Mouse (Mus musculus) thymus, adult 2 months (tissue): ENCODE measurements around the gene Atf7ip. TPM values are rescaled to one million over a fixed set of nuclear protein-coding genes. Genes with fewer than 3 reads are reported as not detected.

Experiments used
- DNase-seq: peaks from one replicate; pipeline ENCODE4 v3.0.0; 2021
- H3K27ac ChIP-seq: fragments of 200-500 bp; 2 replicates; pipeline ENCODE4 v1.5.1; 2012; ENCODE audit warnings: low read length, control low read depth; ENCODE audit not compliant: control insufficient read depth, insufficient read depth
- H3K27me3 ChIP-seq: fragments of 200-500 bp; 2 replicates; pipeline ENCODE4 v1.6.1; 2012; ENCODE audit warnings: mild to moderate bottlenecking, low read length, moderate library complexity, mixed read lengths; ENCODE audit not compliant: control insufficient read depth, insufficient read depth
- H3K36me3 ChIP-seq: fragments of 200-500 bp; 2 replicates; pipeline ENCODE4 v1.6.1; 2012; ENCODE audit warnings: mild to moderate bottlenecking, low read length, moderate library complexity; ENCODE audit not compliant: control insufficient read depth, insufficient read depth
- H3K4me1 ChIP-seq: fragments of 200-500 bp; replicated peaks from 2 replicates; pipeline ENCODE4 v1.6.1; 2012; ENCODE audit warnings: low read length; ENCODE audit not compliant: control insufficient read depth, insufficient read depth
- H3K4me3 ChIP-seq: fragments of 200-500 bp; 2 replicates; pipeline ENCODE4 v1.5.1; 2012; ENCODE audit warnings: mild to moderate bottlenecking, low read length, control low read depth, moderate library complexity; ENCODE audit not compliant: control insufficient read depth, insufficient read depth
- CTCF ChIP-seq: fragments of 200-500 bp; IDR thresholded peaks from 2 replicates; pipeline ENCODE4 v1.5.1; 2012; ENCODE audit warnings: mild to moderate bottlenecking, control low read depth, low read length, moderate library complexity, borderline replicate concordance; ENCODE audit not compliant: control insufficient read depth, poor library complexity, insufficient read depth; ENCODE audit errors: extremely low read depth
- POLR2A ChIP-seq: fragments of 200-500 bp; IDR thresholded peaks from 2 replicates; pipeline ENCODE4 v1.6.1; 2012; ENCODE audit warnings: mild to moderate bottlenecking, low read length, control low read depth, moderate library complexity; ENCODE audit not compliant: control insufficient read depth, poor library complexity, insufficient read depth; ENCODE audit errors: extremely low read depth
- WGBS: fragments of 180-500 bp; shearing (Covaris S2); methylation state at CpG from one replicate; pipeline ENCODE4 v1.1.7; 2018; 5-methylcytosine and 5-hydroxymethylcytosine counted together
- polyA plus RNA-seq: library from polyadenylated mRNA; depleted of rRNA; stranded (reverse); fragments of >200 nt; gene quantifications from 2 replicates; pipeline ENCODE4 v1.2.3, GENCODE M21; 2012

Atf7ip gene
- polyA plus RNA-seq, 1 experiment = 65.1 TPM

DNA sequence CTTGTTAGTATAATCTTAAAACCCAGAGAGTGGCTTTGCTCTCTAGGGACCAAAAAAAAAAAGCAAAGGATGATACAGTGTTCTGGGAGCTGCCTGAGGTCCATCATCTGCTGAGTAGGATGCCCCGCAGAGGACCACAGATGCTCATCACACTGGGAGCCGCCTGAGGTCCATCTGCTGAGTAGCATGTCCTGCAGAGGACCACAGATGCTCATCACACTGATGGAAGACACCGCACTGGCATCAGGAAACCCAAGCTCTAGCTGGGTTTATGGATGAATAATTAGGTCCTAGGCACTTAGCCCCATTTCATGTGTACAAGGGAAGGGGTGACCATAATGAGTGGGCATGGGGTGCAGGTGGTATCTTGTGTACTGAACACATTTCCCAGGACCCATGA, 108.2 kb downstream of the Atf7ip start:
- WGBS = 95% methylated on average over 3 of the region's 3 CpGs
- no peak for DNase-seq
- no peaks in the 10 kb centered on the region for H3K27me3 ChIP-seq
- peaks cover 17% of the 10 kb centered on the region for H3K36me3 ChIP-seq
- no peak overlapping the region for H3K4me3 ChIP-seq
- TF ChIP-seq POLR2A = no peak
- H3K27ac ChIP-seq = no peak overlapping the region
- no peaks in the 10 kb centered on the region for H3K4me1 ChIP-seq

DNA sequence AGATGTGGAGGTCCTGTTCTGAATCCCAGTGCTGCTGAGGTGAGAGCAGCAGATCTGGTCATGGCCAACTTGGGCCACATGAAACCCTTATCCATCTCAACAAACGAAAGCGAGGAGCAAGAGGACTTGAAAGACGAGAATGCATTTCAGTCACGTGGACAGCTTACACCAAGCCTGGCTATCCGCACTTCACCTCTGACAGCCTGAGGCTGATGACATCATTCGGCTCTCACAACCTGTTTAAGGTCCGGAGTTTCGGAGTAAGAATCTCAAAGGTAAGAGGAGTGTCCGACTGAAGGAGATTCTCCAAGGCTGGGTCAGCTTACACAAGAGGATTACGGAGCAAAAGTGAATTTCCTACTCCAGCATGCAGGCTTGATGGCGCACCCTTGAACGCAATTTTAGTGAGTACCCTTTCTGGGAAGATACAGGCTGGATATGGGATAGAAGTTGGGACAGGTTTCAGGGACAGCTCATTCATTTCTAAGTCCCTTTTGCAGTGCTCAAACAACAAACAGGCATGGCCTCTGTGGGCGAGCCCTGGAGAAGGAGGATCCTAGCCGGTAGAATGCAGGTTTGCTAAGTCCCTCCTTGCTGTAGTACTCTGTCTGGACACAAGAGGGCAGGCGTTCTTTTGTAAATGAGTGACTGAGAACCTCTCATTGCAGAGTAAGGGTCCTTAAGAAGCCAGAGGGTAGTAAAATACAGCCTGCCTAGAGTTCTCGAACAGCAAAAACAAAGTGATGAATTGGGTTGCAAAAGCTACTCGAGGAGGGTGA, 114.6 kb downstream of the Atf7ip start:
- TF ChIP-seq CTCF = no peak
- no peak for TF ChIP-seq POLR2A
- no peak overlapping the region for H3K27ac ChIP-seq
- H3K27me3 ChIP-seq = no peaks in the 10 kb centered on the region
- 60% methylated on average over 17 of the region's 17 CpGs for WGBS
- H3K4me1 ChIP-seq = no peaks in the 10 kb centered on the region
- no peak overlapping the region for H3K4me3 ChIP-seq
- no peaks in the 10 kb centered on the region for H3K36me3 ChIP-seq
- peak; percentile 85 for DNase-seq

DNA sequence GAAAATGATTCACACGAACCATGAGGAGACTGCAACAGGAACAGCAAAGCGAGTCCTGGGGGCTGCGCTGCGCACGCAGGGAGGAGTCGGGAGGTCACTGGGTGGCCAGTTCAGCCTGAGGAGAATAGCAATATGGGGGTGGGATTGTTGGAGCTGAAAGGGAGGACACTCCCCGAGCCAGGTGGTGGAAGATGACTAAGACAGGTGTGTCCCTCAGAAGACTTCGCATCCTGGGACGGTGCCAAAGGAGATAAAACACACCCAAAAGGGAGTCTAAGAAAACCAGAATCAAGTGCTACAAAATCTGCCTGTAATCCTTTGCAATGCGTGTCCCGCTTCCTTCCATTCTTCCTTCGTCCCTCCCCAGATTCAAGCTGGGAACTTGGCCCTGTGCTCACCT, 119.5 kb downstream of the Atf7ip start:
- Histone ChIP-seq H3K36me3 (no peaks in the 10 kb centered on the region), H3K4me1 (no peaks in the 10 kb centered on the region), H3K27ac (no peak overlapping the region), H3K27me3 (no peaks in the 10 kb centered on the region), H3K4me3 (no peak overlapping the region)
- DNase-seq = no peak
- TF ChIP-seq CTCF (no peak), POLR2A (no peak)
- WGBS = 96% methylated on average over 12 of the region's 12 CpGs

DNA sequence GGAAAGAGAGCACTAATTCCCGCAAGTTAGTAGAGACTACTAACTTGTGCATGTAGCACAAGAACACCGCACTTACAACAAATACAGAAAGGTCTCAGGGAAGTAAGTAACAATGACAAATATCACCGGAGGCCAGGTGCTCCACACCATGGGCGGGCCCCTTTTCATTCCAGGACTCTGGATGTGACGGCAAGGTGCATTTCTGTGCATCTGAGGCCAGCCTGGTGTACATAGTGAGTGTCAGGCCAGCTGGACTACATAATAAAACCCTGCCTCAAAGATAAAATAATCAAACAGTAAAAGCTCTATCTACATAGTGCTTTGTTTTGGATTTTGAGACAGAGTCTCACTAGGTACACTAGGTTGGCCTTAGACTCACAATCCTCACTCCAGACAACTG, 123.7 kb downstream of the Atf7ip start:
- H3K4me1 ChIP-seq = no peaks in the 10 kb centered on the region
- WGBS = 98% methylated on average over 5 of the region's 5 CpGs
- H3K27me3 ChIP-seq = no peaks in the 10 kb centered on the region
- H3K27ac ChIP-seq = no peak overlapping the region
- no peak for DNase-seq
- H3K36me3 ChIP-seq = no peaks in the 10 kb centered on the region
- TF ChIP-seq POLR2A = no peak
- no peak for TF ChIP-seq CTCF
- H3K4me3 ChIP-seq = no peak overlapping the region

DNA sequence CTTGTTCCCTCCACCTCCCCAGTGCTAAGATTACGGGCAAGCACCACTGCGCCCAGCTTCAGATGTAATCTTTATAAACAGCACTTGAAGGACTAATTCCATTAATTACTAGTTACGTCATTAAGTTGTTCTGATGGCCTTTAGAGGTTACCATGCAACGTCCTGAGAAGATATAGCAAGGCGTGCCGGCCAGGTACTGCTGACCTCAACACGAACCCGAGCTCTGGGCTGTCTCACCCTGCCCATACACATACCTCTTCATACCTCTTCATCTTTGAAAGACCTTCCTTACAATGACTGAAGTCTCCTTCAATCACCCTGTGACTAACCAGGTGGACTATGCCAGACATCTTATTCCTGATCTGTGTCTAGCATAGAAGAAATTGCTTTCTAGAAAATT, 125.6 kb downstream of the Atf7ip start:
- H3K36me3 ChIP-seq = no peaks in the 10 kb centered on the region
- 97% methylated on average over 8 of the region's 8 CpGs for WGBS
- no peak for DNase-seq
- H3K4me3 ChIP-seq = no peak overlapping the region
- TF ChIP-seq POLR2A = no peak
- TF ChIP-seq CTCF = no peak
- no peaks in the 10 kb centered on the region for H3K27me3 ChIP-seq
- no peak overlapping the region for H3K27ac ChIP-seq
- no peaks in the 10 kb centered on the region for H3K4me1 ChIP-seq

DNA sequence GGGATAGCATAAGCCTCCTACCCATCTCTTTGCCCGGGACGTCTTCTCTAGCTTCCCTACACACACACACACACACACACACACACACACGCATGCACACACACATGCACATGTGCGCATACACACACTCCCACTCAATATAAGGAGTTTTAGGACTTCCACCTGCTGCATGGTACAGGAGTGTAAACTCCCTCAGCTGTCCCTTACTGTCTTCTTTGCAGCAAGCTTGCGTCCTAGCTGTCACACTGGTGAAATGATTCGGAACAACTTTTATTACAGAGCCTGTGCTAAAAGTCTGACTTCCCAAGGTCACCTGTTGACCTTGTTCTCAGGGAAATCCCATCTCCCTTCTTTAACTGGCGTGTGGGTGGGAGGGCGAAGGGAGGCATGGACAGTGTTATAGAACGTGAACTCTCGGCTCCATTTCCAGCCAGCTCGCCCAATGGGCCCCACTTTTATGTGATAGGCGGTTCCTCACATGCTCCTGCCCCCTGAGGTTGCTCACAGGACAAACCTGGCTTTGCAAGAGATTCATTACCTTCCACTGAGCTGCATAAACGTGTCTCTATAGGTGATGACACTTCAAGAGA, 126.1 kb downstream of the Atf7ip start:
- WGBS = 96% methylated on average over 13 of the region's 13 CpGs
- Histone ChIP-seq H3K27ac (no peak overlapping the region), H3K36me3 (no peaks in the 10 kb centered on the region), H3K27me3 (no peaks in the 10 kb centered on the region), H3K4me1 (no peaks in the 10 kb centered on the region), H3K4me3 (no peak overlapping the region)
- no peak for DNase-seq
- TF ChIP-seq CTCF = no peak
- no peak for TF ChIP-seq POLR2A

DNA sequence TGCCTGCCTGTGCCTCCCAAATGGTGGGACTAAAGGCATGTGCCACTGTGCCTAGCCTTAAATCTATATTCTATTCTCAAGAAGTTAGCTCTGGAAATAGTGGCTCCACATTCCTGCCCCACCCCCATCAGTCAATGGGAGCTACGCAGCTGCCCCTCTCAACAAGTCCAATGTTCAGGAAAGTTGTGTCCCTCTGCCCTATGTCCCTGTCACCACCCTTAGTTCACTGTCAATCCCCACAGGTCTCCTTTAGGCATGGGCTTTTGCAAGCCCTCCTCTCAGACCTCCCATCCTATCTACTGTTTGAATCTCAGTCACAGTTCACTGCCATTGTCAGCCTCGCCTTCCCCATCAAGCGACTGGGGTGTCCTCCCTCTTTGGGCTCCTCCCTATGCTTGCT, 127.2 kb downstream of the Atf7ip start:
- DNase-seq = no peak
- 90% methylated on average over 3 of the region's 3 CpGs for WGBS
- Histone ChIP-seq H3K4me1 (no peaks in the 10 kb centered on the region), H3K4me3 (no peak overlapping the region), H3K36me3 (no peaks in the 10 kb centered on the region), H3K27ac (no peak overlapping the region), H3K27me3 (no peaks in the 10 kb centered on the region)
- TF ChIP-seq POLR2A (no peak), CTCF (no peak)
